Mouse (Mus musculus): ENCODE measurements around the gene Trpt1.
"Not testable (repeated sequence)": the region's sequence is repeated elsewhere in the genome, so short reads cannot be mapped to it uniquely, and the experiment has no call there.

Trpt1 gene

DNA sequence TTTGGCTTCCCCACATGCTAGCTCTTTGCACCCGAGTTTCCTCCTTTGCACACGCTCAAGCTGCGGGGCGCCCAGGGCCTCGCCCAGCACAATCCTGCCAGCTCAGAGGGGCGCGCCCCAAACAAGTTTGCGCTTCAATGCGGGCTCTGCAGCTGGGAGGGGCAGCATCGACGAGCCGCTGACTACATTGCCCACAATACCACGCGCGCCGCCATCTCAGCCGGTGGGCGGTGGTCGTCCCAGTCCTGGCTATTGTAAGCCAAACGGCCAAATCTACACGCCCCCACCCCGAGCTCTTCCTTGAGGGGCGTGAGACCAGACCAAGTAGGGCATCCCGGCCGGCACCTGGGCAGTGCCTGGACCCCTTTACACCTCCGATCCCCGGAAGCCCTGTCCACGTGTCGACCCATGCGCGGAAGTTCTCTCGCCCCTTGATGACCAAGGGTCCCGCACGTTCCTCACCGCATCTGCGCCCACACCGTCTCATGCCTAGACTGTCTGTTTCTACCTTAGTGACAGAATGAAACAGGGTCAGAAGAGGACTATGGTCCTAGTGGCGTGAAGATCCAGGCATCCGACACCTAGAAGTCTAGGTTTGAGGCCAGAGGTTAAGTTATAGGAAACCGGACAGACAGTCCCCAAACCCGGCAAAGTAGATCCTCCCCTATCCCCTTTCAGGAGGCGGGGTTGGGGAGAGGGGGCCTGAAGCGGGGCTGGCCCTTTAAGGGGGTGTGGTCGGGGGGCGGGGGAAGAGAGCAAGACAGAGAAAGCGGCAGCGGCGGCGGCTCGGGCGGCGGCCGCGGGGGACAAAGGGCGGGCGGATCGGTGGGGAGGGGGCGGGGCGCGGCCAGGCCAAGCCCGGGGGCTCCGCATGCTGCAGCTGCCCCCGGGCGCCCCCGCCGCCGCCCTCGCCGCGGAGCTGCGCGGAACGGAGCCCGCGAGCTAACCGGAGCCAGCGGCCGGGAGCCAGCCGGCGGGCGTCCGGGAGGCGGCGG is 21.4 kb upstream of the Trpt1 start, which contains the start of gene Ppp1r14b:
Gene Ppp1r14b, plus strand, starts transcription at position 758 of the 995 bp plus-strand sequence.
- DNase-seq (ENCODE audit: low spot score), result peak; percentile 57

- no peak for DNase-seq (ENCODE audit: low spot score)
These were observed 20.1 kb upstream of the Trpt1 start, which contains the start of gene Plcb3 for GRCm38 (mm10) chr19:6975537-6976521. TSS of gene Plcb3 (minus strand) at chr19:6976470.

DNA sequence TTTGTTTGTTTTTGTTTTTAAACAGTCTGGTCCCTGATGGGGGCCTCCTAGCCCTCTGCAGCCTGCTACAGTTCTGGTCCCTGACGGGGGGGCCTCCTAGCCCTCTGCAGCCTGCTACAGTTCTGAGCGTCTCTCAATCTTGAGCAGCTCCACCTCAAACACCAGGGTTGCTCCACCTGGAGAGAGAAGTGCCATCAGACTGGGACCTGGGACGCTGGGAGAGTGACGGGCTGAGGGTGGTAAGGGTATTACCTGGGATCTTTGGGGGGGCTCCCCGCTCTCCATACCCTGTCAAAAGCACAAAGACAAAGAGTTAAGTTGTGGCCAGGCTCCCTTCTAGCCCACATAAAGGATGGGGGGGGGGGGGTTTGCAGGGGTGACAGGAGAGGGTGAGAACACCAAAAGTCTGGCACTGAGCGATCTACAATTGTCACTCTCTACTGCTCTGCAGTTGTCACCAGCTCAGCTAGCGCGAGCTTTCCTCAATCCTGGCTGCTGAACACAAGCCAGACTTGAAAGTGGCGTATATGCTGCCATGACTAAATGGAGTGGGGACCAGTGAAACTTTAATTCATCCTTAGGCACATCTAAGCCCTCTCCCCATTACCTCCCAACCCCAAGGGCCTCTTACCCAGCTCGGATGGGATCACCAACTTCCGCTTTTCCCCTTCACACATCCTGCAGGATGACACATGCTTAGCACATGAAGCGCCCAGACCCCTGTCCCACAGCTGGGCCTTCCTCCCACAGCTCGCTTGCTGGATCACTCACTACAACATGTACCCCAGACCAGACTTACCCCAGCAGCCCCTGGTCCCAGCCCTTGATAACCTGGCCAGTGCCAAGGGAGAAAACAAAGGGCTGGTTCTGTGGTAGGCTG is 17.9 kb upstream of the Trpt1 start:
- no peak for DNase-seq (ENCODE audit: low spot score)

DNA sequence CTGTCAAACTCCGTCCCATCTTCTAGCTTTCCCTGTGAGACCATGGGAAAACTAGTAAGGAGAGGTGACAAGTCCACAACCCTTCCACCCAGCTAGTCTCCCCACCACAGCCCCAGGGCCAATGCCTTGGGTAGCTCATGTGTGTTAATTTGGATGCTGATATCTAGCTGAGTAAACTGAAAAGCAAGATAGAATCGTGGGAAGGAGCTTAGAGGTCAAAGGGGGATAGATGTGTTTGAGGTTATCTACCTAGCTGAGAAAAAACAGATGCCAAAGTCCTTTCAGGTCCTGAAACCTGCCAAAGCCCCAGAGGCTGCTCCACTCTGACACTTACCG is 17.3 kb upstream of the Trpt1 start:
- DNase-seq (ENCODE audit: low spot score), result no peak

DNA sequence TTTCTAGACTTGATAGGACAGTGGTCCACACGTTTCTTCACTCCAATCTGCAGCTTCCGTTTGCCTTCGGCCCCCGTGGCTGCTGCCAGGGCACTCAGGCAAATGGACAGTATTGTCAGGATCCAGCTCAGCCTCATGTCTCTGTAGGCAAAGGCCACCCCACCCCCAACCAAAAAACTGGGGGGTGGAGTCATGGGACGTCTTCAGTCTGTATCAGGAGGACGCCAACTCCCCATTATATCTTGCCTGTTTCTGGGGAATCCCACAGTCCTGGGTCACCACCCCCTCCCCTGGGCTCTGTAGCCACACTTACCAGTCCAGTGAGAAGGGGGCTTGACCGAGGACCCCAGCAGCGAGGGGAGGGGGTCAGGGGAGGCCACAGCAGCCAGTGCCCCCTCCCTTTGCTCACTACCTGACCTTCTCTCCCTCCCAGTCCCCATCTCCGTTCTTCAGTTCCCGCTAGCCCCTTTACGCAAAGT is 16.9 kb upstream of the Trpt1 start:
- peak; percentile 28 for DNase-seq (ENCODE audit: low spot score)

DNA sequence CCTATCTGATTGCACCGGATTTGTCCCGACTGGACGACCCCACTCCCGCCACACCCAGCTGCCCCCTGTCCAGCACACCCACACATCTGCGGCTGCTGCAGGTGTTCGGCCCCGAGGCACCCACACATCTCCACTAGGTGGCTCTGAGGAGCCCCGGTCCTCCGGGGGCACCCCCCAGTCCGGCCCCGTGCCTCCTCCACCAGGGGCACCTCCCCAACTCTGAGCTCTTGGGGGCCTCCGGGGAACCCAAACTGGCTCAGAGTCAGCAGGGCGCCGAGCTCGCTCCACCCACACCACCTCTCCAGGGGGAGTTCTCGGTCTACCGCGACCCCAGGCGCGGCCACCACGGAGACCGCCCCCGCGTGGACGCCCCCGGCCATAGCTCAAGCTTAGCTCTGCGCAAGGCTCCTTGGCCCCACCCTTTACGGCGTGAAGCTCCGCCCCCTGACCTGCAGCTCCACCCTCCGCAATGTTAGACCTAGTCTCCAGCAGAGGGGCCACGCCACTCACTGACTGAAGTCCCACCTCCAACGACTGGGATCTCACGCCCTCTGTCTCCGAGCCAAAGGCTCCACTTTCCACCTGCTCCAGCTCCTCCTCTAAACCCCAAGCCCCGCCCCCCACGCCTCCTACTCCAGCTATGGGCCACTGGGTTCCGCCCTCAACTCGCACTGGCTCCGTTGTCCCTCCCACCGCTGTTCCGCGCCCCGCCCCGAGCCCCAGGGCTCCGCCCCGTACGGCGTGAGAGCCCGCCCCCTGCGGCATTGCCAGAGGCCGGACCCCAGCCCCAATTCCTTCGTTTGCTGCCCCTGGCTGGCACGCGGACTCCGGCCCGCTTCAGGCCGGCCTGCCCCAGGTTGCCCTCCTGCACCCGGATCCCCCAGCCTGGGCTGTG is 16.2 kb upstream of the Trpt1 start:
- peak; percentile 99 for DNase-seq (ENCODE audit: low spot score)

GRCm38 (mm10) chr19:6980381-6981093 is 15.4 kb upstream of the Trpt1 start, which contains the start of gene Fkbp2:
TSS of gene Fkbp2 (minus strand) at chr19:6980501.
- DNase-seq (ENCODE audit: low spot score), result peak; percentile 99

- DNase-seq (ENCODE audit: low spot score), result no peak
These were observed 14.5 kb upstream of the Trpt1 start for GRCm38 (mm10) chr19:6981465-6981864.

- no peak for DNase-seq (ENCODE audit: low spot score)
These were observed 12.3 kb upstream of the Trpt1 start for GRCm38 (mm10) chr19:6983621-6984020.

DNA sequence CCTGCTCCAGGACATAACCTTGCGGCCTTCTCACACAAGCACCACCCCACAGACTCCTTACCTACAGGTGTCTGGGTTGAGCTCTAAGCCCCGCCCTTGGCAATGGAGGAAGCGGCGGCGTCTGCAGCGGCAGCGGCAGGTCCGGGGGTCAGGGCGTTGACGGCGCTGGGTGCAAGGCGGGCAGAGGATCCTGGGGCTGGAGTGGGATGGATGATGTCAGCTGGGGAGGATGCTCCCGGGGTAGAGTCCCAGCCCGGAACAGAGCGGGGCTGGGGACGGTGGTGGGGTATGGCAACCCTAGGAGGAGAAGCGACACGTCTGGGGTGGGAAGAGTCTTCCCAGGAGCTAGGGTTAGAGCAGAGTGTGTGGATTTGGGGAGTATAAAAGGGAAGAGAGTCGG is 10.6 kb upstream of the Trpt1 start:
- DNase-seq (ENCODE audit: low spot score), result no peak

DNA sequence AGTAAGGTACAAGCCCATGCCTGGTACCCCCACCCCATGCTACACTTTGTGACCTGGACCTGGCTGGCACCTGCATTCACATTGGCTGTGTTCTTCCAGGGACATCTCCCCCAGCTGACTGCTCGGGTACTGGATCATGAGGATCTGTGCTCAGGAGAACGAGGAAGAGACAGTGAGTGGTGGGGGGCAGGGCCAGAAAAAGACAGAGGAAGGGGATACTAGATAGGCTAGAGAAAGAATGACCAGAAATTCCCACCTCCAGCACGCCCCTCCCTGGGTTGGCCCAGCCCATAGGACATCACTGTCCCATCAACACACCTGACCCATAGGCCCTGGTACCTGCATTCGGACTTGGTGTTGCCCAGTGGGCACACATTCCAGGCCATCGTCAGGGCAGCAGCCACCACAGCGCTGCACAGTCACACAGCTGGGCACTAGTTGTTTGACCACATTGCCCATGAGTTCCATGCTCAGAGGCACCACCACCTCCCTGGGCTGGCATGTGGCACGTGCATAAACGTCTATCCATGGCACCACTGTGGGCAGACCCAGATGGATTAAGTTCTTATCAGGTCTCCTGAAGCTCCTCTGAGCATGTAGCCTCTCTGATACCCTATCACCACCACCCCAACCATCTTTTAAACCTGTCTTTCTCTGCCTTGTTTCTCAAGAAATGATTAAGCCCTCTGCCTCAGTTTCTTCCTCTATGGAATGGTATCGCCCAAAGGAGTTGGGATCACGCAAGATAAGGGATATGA is 9.8 kb upstream of the Trpt1 start:
- no peak for DNase-seq (ENCODE audit: low spot score)

DNA sequence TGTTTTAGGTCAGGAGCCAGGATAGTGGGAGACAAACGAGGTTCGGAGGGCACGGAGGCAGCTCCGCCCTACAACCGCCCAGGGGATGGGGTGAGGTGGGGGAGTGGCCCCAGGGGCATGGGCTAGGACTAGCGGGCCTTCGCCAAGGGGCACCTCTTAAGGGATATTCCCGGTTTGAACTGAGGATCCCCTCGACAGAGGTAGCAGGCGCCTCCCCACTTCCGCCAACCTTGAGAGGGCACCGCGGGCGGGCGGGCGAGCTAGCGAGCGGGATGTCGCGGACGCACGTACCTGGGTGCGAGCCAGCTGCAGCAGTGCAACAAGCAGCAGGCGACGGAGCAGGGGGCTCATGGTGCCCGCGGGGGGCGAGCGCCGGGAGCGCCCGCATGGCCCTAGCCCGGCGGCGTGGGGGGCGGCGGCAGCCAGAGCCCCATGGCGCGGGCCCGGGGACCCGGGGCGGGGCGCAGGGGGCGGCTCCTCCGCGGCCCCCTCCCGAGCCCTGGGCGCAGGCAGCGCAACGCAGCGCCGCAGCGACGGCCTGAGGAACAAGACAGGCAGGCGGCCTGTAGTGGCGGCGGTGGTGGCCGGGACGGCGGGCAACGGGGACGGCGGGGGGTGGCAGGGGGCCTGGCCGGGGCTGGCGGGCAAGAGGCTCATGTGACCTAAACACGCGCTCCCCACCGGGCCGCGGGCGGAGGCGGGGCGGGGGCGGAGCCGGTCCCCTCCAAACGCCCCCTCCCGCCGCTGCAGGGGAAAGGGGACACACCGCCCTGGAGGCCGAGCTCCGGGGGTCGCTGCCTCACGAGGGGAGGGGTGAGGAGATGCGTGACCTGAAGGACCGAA is 8.6 kb upstream of the Trpt1 start, which contains the start of gene Vegfb:
Gene Vegfb, minus strand, starts transcription at position 591 of the 843 bp plus-strand sequence.
- DNase-seq (ENCODE audit: low spot score), result peak; percentile 41

- no peak for DNase-seq (ENCODE audit: low spot score)
These were observed 8.0 kb upstream of the Trpt1 start for GRCm38 (mm10) chr19:6987904-6988285.

DNA sequence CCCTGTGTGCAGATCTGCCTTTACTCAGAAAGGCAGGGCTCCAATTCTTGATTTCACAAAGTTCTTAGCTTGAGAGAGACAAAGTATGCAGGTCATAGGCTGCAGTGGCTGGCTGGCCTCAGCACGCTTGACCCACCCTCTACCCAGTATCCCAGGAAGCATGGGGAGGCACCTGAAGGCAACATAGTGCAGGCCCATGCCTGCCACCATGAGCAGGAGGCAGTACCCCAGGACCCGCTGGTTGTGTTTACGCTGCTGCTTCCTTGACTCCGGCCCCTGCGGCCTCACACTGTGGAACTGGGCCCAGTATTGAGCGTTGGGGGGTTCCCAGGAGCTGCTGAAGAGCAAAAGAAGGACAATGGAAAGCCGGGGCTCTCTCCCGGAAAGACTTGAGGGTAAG is 6.7 kb upstream of the Trpt1 start:
- DNase-seq (ENCODE audit: low spot score), result no peak

GRCm38 (mm10) chr19:6990712-6991111 is 5.2 kb upstream of the Trpt1 start:
- DNase-seq (ENCODE audit: low spot score), result no peak

GRCm38 (mm10) chr19:6991166-6991565 is 4.8 kb upstream of the Trpt1 start:
- DNase-seq (ENCODE audit: low spot score), result not testable (repeated sequence)

DNA sequence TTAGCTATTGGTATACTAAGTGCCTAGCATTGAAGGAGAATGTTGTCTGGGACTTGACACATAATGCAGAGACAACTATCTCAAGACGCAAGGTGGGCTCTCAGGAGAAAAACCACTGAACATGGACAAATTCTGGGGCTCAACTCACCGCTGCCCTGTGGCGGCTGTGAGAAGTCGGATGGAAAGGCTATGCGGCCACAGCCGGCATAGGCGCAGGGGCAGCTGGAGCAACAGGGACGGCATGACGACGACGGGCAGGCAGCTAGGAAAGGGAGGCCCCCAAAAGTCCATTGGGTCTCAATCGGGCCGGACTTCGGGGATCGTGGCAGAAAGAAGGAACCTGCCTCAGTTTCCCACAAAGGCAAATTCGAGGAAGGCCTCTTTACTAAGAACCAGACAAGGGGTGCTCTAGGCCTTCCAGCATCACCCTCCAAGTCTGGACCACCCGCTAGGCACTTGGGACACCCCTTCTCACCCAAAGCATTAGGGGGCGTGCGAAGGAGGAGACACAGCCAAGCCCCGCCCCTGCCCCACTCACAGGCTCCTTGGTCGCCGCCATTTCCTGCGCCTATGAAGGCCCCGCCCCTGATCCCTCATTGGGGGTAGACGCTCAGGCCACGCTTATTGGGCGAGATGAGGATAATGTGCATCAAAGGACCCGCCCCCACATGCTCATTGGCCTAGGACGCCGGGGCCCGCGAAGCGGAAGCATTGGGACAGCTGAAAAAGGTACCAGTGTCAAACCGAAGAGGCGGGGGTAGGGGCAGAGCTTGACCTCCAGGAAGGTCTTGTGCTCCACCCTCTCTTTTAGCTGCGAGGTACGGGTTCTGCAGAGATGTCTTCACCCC is 3.7 kb upstream of the Trpt1 start, which contains the start of gene Dnajc4:
Gene Dnajc4, minus strand, starts transcription at position 562 of the 848 bp plus-strand sequence.
- peak; percentile 92 for DNase-seq (ENCODE audit: low spot score)

Data from spleen, adult 12 weeks (tissue).